Mouse (Mus musculus): ENCODE results near the gene Zc3h13.

Gene Zc3h13

GRCm38 (mm10) chr14:75284193-75284915 lies at the start of gene Zc3h13:
Gene Zc3h13 (plus strand): TSS chr14:75284373.
- DNase-seq, result peak; percentile 95

GRCm38 (mm10) chr14:75235552-75235951 lies 48.6 kb upstream of the Zc3h13 start:
- no peak for DNase-seq

- no peak for DNase-seq
Observed at GRCm38 (mm10) chr14:75235955-75236635, 48.1 kb upstream of the Zc3h13 start.

- DNase-seq, result no peak
Observed at GRCm38 (mm10) chr14:75236636-75237003, 47.6 kb upstream of the Zc3h13 start.

- no peak for DNase-seq
Observed at GRCm38 (mm10) chr14:75237096-75237495, 47.1 kb upstream of the Zc3h13 start.

- no peak for DNase-seq
Observed at GRCm38 (mm10) chr14:75238054-75238692, 46.0 kb upstream of the Zc3h13 start.

- DNase-seq, result no peak
Observed at GRCm38 (mm10) chr14:75242087-75242486, 42.1 kb upstream of the Zc3h13 start, which contains the start of gene Cpb2. Gene Cpb2 (plus strand): TSS chr14:75242287.

GRCm38 (mm10) chr14:75246024-75247000 lies 37.9 kb upstream of the Zc3h13 start:
- no peak for DNase-seq

- no peak for DNase-seq
Observed at GRCm38 (mm10) chr14:75250432-75250831, 33.7 kb upstream of the Zc3h13 start.

GRCm38 (mm10) chr14:75256521-75256920 lies 27.7 kb upstream of the Zc3h13 start:
- DNase-seq, result no peak

- no peak for DNase-seq
Observed at GRCm38 (mm10) chr14:75269531-75269930, 14.6 kb upstream of the Zc3h13 start.

GRCm38 (mm10) chr14:75279716-75280115 lies 4.5 kb upstream of the Zc3h13 start:
- no peak for DNase-seq

GRCm38 (mm10) chr14:75280406-75280805 lies 3.8 kb upstream of the Zc3h13 start:
- no peak for DNase-seq

- DNase-seq, result peak; percentile 54
Observed at GRCm38 (mm10) chr14:75283609-75284192, 472 bp upstream of the Zc3h13 start.

- DNase-seq, result no peak
Observed at GRCm38 (mm10) chr14:75301081-75301480, 16.9 kb downstream of the Zc3h13 start.

- no peak for DNase-seq
Observed at GRCm38 (mm10) chr14:75303807-75304206, 19.6 kb downstream of the Zc3h13 start.

GRCm38 (mm10) chr14:75307855-75308254 lies 23.7 kb downstream of the Zc3h13 start:
- DNase-seq, result no peak

GRCm38 (mm10) chr14:75309336-75309992 lies 25.3 kb downstream of the Zc3h13 start:
- no peak for DNase-seq

GRCm38 (mm10) chr14:75314484-75314883 lies 30.3 kb downstream of the Zc3h13 start:
- no peak for DNase-seq

GRCm38 (mm10) chr14:75318736-75319135 lies 34.6 kb downstream of the Zc3h13 start:
- no peak for DNase-seq

- no peak for DNase-seq
Observed at GRCm38 (mm10) chr14:75320269-75320668, 36.1 kb downstream of the Zc3h13 start.

- no peak for DNase-seq
Observed at GRCm38 (mm10) chr14:75323354-75323753, 39.2 kb downstream of the Zc3h13 start.
